In genomic region chr5:20703304-20703700, GRCm38 (mm10) we compare ENCODE assay signal across 8 mouse cellular contexts.
DNase-seq lines count a peak whose midpoint lies in the region; ATAC-seq and TF ChIP-seq lines count a peak whose summit lies in the region.

No protein-coding gene starts in this region.

- H3K4me1 ChIP-seq in neural tube, embryonic 11.5 days (ENCODE audit: control insufficient read depth, insufficient read depth, low read length) = 0 out of 2 replicates have a peak, but pooled peaks cover 2% of the 10 kb centered on the region
- H3K4me1 ChIP-seq in limb, embryonic 15.5 days = peaks cover 9% of the 10 kb centered on the region; the same call in 1 of the 2 replicates

- H3K9me3 ChIP-seq in neural tube, embryonic 11.5 days (ENCODE audit: control insufficient read depth, low read length) = no peaks in the 10 kb centered on the region
- no peaks in the 10 kb centered on the region for H3K9me3 ChIP-seq in limb, embryonic 15.5 days

- no peak for TF ChIP-seq CTCF in gastrocnemius, adult 2 months (IDR thresholded peaks at IDR 0.05)

- peak overlapping the region; percentile 77 for H3K4me2 ChIP-seq in neural tube, embryonic 11.5 days (ENCODE audit: low read depth)
- peak overlapping the region; percentile 84 for H3K4me2 ChIP-seq in limb, embryonic 15.5 days

- WGBS in neural tube, embryonic 11.5 days = 77% methylated on average over 5 of the region's 5 CpGs
- WGBS in limb, embryonic 15.5 days = 60% methylated on average over 5 of the region's 5 CpGs

- DNase-seq in gastrocnemius, adult 2 months = no peak
- DNase-seq in gastrocnemius, postnatal 25 days = no peak
- DNase-seq in neural tube, embryonic 11.5 days (ENCODE audit: low spot score) = no peak
- no peak for DNase-seq in neural tube, embryonic 10.5 days (ENCODE audit: extremely low spot score, low spot score)
- no peak for DNase-seq in cerebellum, adult 9-11 months
- no peak for DNase-seq in left cerebral cortex, postnatal 10 days (ENCODE audit: extremely low spot score in 1 of 2, low spot score in 2 of 2)
- no peak for DNase-seq in adrenal gland, postnatal 14 days

- no peaks in the 10 kb centered on the region for H3K27me3 ChIP-seq in neural tube, embryonic 11.5 days (ENCODE audit: control insufficient read depth, insufficient read depth, low read length)
- 0 out of 2 replicates have a peak, but pooled peaks cover 3% of the 10 kb centered on the region for H3K27me3 ChIP-seq in limb, embryonic 15.5 days

- no peak for ATAC-seq in neural tube, embryonic 11.5 days (ENCODE audit: insufficient read depth, low FRiP score, low TSS enrichment)
- no peak for ATAC-seq in limb, embryonic 15.5 days (ENCODE audit: insufficient number of reproducible peaks, low FRiP score, low TSS enrichment, low read depth)

- H3K27ac ChIP-seq in gastrocnemius, adult 2 months = no peak overlapping the region
- H3K27ac ChIP-seq in neural tube, embryonic 11.5 days (ENCODE audit: low read depth, low read length) = no peak overlapping the region
- H3K27ac ChIP-seq in limb, embryonic 15.5 days = no peak overlapping the region

- intact Hi-C loops in gastrocnemius, adult 2 months (cut with DNase I) = loop anchor here (5.0 to 10.0 kb wide), 2 partner anchors 64 to 229 kb away; no protein-coding TSS in a partner anchor
- intact Hi-C loops in left cerebral cortex, postnatal 10 days (cut with DNase I) = loop anchor here (5.0 kb wide), 2 partner anchors 706 to 1181 kb away; no protein-coding TSS in a partner anchor

- H3K9ac ChIP-seq in neural tube, embryonic 11.5 days (ENCODE audit: low read length) = no peak overlapping the region
- H3K9ac ChIP-seq in limb, embryonic 15.5 days = no peak overlapping the region

- no peaks in the 10 kb centered on the region for H3K36me3 ChIP-seq in neural tube, embryonic 11.5 days (ENCODE audit: control insufficient read depth, insufficient read depth, low read length)
- H3K36me3 ChIP-seq in limb, embryonic 15.5 days = no peaks in the 10 kb centered on the region

- peak overlapping the region; percentile 89 for H3K4me3 ChIP-seq in gastrocnemius, adult 2 months
- no peak overlapping the region for H3K4me3 ChIP-seq in neural tube, embryonic 11.5 days (ENCODE audit: low read depth, low read length)
- peak overlapping the region; percentile 72 for H3K4me3 ChIP-seq in limb, embryonic 15.5 days
